Mouse (Mus musculus) urinary bladder, postnatal 25 days (tissue): Measurements from ENCODE around the gene Tas2r130.
"Not testable (repeated sequence)": the region's sequence is repeated elsewhere in the genome, so short reads cannot be mapped to it uniquely, and the experiment has no call there.

ENCODE experiments used
- DNase-seq: peaks from one replicate; pipeline ENCODE4 v3.0.0; 2022; ENCODE audit warnings: low spot score

The Tas2r130 gene

GRCm38 (mm10) chr6:131630812-131631211 is at the start of gene Tas2r130:
TSS of gene Tas2r130 (minus strand) at chr6:131630912.
- no peak for DNase-seq

- no peak for DNase-seq
These were observed 48.1 kb upstream of the Tas2r130 start, which contains the start of gene Tas2r106 for GRCm38 (mm10) chr6:131678786-131679185. TSS of gene Tas2r106 (minus strand) at chr6:131678886.

- DNase-seq = no peak
These were observed 29.3 kb upstream of the Tas2r130 start, which contains the start of gene Tas2r107 for GRCm38 (mm10) chr6:131660049-131660448. TSS of gene Tas2r107 (minus strand) at chr6:131660149.

- not testable (repeated sequence) for DNase-seq
These were observed 20.8 kb downstream of the Tas2r130 start for GRCm38 (mm10) chr6:131609956-131610355.

GRCm38 (mm10) chr6:131604821-131605220 is 25.9 kb downstream of the Tas2r130 start:
- DNase-seq = no peak
